Mouse (Mus musculus): ENCODE data around the gene Olfr844. TPM values are rescaled to one million over a fixed set of nuclear protein-coding genes. Genes with fewer than 3 reads are reported as not detected.

Olfr844 gene
- polyA plus RNA-seq (2015; fragmentation: Nextera tagmentation; extraction: Ambion mirVana) = not detected in 2 replicates

DNA sequence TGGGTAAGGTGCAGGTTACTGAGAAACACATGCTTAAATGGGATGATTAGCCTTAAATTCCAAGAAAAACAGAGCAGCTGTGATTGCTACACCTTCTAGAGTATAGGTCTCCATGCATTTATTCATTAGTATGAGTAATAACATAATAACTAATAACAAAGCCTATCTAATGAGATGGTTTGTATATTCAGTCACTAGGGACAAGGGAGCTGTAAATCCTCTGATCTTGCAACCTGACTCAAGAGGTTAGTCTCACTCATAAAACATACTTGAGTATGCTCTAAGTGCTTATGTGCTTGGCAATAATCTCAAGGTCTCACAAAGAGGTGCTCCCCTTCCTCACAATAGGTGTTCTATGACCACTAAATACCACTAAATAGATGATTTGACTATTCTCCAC is at the start of gene Olfr844:
Olfr844 (plus strand) TSS at position 301 of the 400 bp plus-strand sequence.
- no peaks in the 10 kb centered on the region for H3K4me1 ChIP-seq (replicated peaks)
- H3K4me3 ChIP-seq (replicated peaks) = no peak within 1 kb of the TSS
- no peaks in the 10 kb centered on the region for H3K27me3 ChIP-seq
- no peak within 1 kb of the TSS for H3K27ac ChIP-seq
- H3K4me2 ChIP-seq (replicated peaks) = no peak within 1 kb of the TSS
- H3K9me3 ChIP-seq = peaks cover 20% of the 10 kb centered on the region
- H3K9ac ChIP-seq (replicated peaks) = no peak within 1 kb of the TSS
- ATAC-seq = no peak
- no peaks in the 10 kb centered on the region for H3K36me3 ChIP-seq

DNA sequence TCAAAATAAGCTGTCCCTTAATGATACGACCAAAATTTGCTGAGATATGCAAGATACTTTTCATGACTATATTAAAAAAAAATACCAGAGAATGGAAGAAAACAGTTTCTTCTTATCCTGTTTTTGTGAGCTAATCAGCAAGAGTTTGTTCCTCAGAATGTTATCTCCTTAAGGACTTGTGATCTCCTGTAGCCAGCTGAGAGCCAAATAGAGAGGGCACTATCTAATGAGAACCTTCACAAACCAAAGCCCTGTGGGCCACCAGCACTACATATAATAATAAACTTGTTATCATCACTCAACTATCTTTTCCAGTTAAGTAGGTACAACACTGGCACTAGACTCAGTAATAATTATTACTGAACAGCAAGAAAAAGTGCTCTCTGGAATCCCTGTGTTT is 20.0 kb downstream of the Olfr844 start, which contains the start of gene Olfr845:
Olfr845 (plus strand) TSS at position 301 of the 400 bp plus-strand sequence.
- ATAC-seq = no peak
- WGBS = 83% methylated on average over 1 of the region's 1 CpGs
- no peaks in the 10 kb centered on the region for H3K27me3 ChIP-seq

DNA sequence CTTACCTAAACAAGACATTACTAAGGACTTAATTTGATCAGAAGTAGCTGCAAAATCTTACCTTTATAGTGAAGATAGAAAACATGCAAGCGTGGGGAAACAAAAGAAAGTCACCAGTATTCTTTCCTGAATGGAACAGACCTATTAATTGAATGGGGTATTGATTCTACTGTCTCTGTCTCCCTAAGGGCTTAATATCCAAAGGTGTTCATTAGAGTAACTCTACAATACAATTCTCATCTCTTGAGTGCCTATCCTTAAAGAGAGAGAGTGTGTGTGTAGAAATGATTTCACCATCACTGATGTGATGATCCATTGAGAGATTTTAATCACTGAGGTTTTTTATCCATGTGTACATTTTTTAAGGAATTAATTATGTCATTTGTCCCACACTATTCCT is 47.8 kb downstream of the Olfr844 start, which contains the start of gene Olfr846:
Olfr846 (minus strand) TSS at position 101 of the 400 bp plus-strand sequence.
- H3K27me3 ChIP-seq = no peaks in the 10 kb centered on the region
- no peak within 1 kb of the TSS for H3K4me3 ChIP-seq (replicated peaks)
- peaks cover 11% of the 10 kb centered on the region for H3K9me3 ChIP-seq
- no peak within 1 kb of the TSS for H3K4me2 ChIP-seq (replicated peaks)
- WGBS = 36% methylated on average over 1 of the region's 1 CpGs
- ATAC-seq = no peak
- H3K9ac ChIP-seq (replicated peaks) = no peak within 1 kb of the TSS
- H3K4me1 ChIP-seq (replicated peaks) = no peaks in the 10 kb centered on the region
- no peaks in the 10 kb centered on the region for H3K36me3 ChIP-seq
- no peak within 1 kb of the TSS for H3K27ac ChIP-seq

More for the DNA sequence above, 20.0 kb downstream of the Olfr844 start, which contains the start of gene Olfr845:
- no peak within 1 kb of the TSS for H3K4me3 ChIP-seq (replicated peaks)
- no peaks in the 10 kb centered on the region for H3K4me1 ChIP-seq (replicated peaks)
- H3K4me2 ChIP-seq (replicated peaks) = no peak within 1 kb of the TSS
- H3K36me3 ChIP-seq = no peaks in the 10 kb centered on the region
- no peak within 1 kb of the TSS for H3K27ac ChIP-seq
- H3K9me3 ChIP-seq = peaks cover 14% of the 10 kb centered on the region; the same call in 1 of the 2 replicates
- no peak within 1 kb of the TSS for H3K9ac ChIP-seq (replicated peaks)

Other genes with a start within 250 kb of the Olfr844 start
- not detected in 2 replicates for gene Olfr836, start 196.0 kb upstream of the Olfr844 start, polyA plus RNA-seq (2015; fragmentation: Nextera tagmentation; extraction: Ambion mirVana)
- not detected in 2 replicates for gene Olfr837, start 180.0 kb upstream of the Olfr844 start, polyA plus RNA-seq (2015; fragmentation: Nextera tagmentation; extraction: Ambion mirVana)
- 0.03 TPM in 1 of 2 replicates, not detected in the other for gene Olfr839-ps1, start 139.0 kb upstream of the Olfr844 start, polyA plus RNA-seq (2015; fragmentation: Nextera tagmentation; extraction: Ambion mirVana)
- gene Olfr843, start 64.4 kb upstream of the Olfr844 start, polyA plus RNA-seq (2015; fragmentation: Nextera tagmentation; extraction: Ambion mirVana) = not detected in 2 replicates
- gene Olfr845, start 20.1 kb downstream of the Olfr844 start, polyA plus RNA-seq (2015; fragmentation: Nextera tagmentation; extraction: Ambion mirVana) = not detected in 2 replicates
- gene Olfr846, start 47.7 kb downstream of the Olfr844 start, polyA plus RNA-seq (2015; fragmentation: Nextera tagmentation; extraction: Ambion mirVana) = not detected in 2 replicates
- not detected in 2 replicates for gene Olfr847, start 62.3 kb downstream of the Olfr844 start, polyA plus RNA-seq (2015; fragmentation: Nextera tagmentation; extraction: Ambion mirVana)
- not detected in 2 replicates for gene Olfr849, start 123.9 kb downstream of the Olfr844 start, polyA plus RNA-seq (2015; fragmentation: Nextera tagmentation; extraction: Ambion mirVana)
- not detected in 2 replicates for gene Olfr850, start 161.9 kb downstream of the Olfr844 start, polyA plus RNA-seq (2015; fragmentation: Nextera tagmentation; extraction: Ambion mirVana)
- not detected in 2 replicates for gene Olfr851, start 176.9 kb downstream of the Olfr844 start, polyA plus RNA-seq (2015; fragmentation: Nextera tagmentation; extraction: Ambion mirVana)
- gene Olfr853, start 224.7 kb downstream of the Olfr844 start, polyA plus RNA-seq (2015; fragmentation: Nextera tagmentation; extraction: Ambion mirVana) = not detected in 2 replicates

Data from midbrain, embryonic 13.5 days (tissue).